Mouse (Mus musculus): ENCODE measurements around the gene Wdr90. TPM values are rescaled to one million over a fixed set of nuclear protein-coding genes. Genes with fewer than 3 reads are reported as not detected.
A peak's percentile ranks its signal among the peaks of the same experiment; 100 is the strongest.

Gene Wdr90
- polyA plus RNA-seq, 1 experiment from 2014 or later, result 10.2 TPM

DNA sequence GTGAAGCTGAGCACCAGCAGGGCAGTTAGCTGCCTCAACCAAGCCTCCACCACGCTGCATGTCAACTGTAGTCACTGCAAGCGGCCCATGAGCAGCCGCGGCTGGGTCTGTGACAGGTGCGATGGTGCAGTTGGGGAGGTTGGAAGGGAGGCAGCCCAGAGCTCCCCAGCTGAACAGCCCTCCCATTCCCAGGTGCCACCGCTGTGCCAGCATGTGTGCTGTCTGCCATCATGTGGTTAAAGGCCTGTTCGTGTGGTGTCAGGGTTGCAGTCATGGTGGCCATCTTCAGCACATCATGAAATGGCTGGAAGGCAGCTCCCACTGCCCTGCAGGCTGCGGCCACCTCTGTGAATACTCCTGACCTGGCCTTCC is 33.1 kb downstream of the Wdr90 start:
- Histone ChIP-seq H3K27ac (peak overlapping the region; percentile 78), H3K9ac (peak overlapping the region; percentile 81), H3K27me3 (no peaks in the 10 kb centered on the region), H3K36me3 (peaks cover 56% of the 10 kb centered on the region), H3K4me2 (peak overlapping the region; percentile 99), H3K4me1 (replicated peaks) (peaks cover 70% of the 10 kb centered on the region), H3K4me3 (replicated peaks) (peak overlapping the region; percentile 85), H3K9me3 (replicated peaks) (no peaks in the 10 kb centered on the region)
- DNase-seq, result no peak
- ATAC-seq (ENCODE audit: low read depth), result no peak
- 83% methylated on average over 8 of the region's 8 CpGs for WGBS (ENCODE audit: insufficient replicate concordance)

DNA sequence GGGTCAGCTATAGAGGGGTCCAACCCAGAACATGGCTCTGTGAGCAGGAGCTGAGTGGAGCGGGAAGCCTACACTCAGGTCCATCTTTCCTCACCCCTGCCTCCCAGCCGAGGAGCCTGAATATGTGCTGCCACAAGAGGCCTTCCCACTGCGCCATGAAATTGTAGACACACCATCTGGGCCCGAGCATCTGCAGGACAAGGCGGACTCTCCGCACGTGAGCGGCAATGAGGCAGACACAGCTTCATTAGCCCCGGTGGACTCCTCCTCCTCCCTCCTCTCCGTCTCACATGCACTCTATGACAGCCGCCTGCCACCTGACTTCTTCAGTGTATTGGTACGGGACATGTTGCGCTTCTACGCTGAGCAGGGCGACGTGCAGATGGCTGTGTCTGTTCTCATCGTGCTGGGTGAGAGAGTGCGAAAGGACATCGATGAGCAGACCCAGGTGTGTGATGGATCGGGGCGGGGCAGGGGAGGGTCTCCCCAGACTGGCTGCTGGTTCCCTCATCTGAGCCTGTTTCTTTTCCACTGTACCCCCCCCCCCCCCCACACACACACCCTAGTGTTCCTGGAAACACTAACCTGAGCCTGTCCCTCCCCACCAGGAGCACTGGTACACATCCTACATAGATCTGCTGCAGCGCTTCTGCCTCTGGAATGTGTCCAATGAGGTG is 33.6 kb downstream of the Wdr90 start:
- Histone ChIP-seq H3K27ac (peak overlapping the region; percentile 78; the same call in 1 of the 2 replicates), H3K4me3 (replicated peaks) (peak overlapping the region; percentile 85; the same call in 1 of the 2 replicates), H3K9ac (no peak overlapping the region; the same call in 1 of the 2 replicates), H3K4me1 (replicated peaks) (peaks cover 73% of the 10 kb centered on the region), H3K27me3 (0 out of 2 replicates have a peak, but pooled peaks cover under 1% of the 10 kb centered on the region), H3K36me3 (peaks cover 56% of the 10 kb centered on the region), H3K9me3 (replicated peaks) (no peaks in the 10 kb centered on the region), H3K4me2 (peak overlapping the region; percentile 99; the same call in 1 of the 2 replicates)
- DNase-seq (no peak), ATAC-seq (ENCODE audit: low read depth) (no peak)
- 85% methylated on average over 22 of the region's 22 CpGs for WGBS (ENCODE audit: insufficient replicate concordance)

DNA sequence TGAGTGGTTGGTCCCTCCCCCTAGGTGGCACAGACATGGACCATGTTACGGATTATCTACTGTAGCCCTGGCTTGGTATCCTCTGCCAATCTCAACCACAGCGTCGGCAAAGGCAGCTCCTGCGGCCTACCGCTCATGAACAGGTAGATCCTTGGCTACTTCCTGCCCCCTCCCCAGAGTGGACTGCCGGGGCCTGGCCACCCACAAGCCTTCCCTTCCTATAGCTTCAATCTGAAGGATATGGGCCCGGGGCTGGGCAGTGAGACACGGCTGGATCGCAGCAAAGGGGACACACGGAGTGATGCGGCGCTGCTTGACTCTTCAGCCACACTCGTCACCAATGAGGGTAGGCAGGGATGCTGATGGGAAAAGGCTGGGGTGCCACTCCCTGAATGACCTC is 34.3 kb downstream of the Wdr90 start:
- 88% methylated on average over 13 of the region's 13 CpGs for WGBS (ENCODE audit: insufficient replicate concordance)
- DNase-seq, result no peak
- H3K27me3 ChIP-seq, result peaks cover 7% of the 10 kb centered on the region
- H3K4me3 ChIP-seq (replicated peaks), result no peak overlapping the region
- no peak overlapping the region for H3K4me2 ChIP-seq
- peaks cover 56% of the 10 kb centered on the region for H3K36me3 ChIP-seq
- H3K9me3 ChIP-seq (replicated peaks), result no peaks in the 10 kb centered on the region
- H3K9ac ChIP-seq, result no peak overlapping the region
- no peak overlapping the region for H3K27ac ChIP-seq
- H3K4me1 ChIP-seq (replicated peaks), result peaks cover 72% of the 10 kb centered on the region
- no peak for ATAC-seq (ENCODE audit: low read depth)

DNA sequence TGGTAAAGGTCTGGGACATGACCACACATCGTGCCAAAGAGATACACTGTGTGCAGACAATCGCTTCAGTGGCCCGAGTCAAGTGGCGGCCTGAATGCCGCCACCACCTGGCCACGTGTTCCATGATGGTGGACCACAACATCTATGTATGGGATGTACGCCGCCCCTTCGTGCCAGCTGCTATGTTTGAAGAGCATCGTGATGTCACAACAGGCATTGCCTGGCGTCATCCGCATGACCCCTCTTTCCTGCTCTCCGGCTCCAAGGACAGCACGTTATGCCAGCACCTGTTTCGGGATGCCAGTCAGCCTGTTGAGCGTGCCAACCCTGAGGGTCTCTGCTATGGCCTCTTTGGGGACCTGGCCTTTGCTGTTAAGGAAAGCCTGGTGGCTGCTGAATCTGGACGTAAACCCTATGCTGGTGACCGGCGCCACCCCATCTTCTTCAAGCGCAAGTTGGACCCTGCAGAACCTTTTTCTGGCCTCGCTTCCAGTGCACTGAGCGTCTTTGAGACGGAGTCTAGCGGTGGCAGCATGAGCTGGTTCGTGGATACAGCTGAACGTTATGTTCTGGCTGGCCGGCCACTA is 35.2 kb downstream of the Wdr90 start:
- Histone ChIP-seq H3K36me3 (peaks cover 47% of the 10 kb centered on the region), H3K9me3 (replicated peaks) (no peaks in the 10 kb centered on the region), H3K27me3 (peaks cover 15% of the 10 kb centered on the region), H3K4me2 (no peak overlapping the region), H3K27ac (no peak overlapping the region; the same call in 1 of the 2 replicates), H3K4me1 (replicated peaks) (peaks cover 63% of the 10 kb centered on the region), H3K9ac (no peak overlapping the region), H3K4me3 (replicated peaks) (no peak overlapping the region)
- DNase-seq (no peak), ATAC-seq (ENCODE audit: low read depth) (no peak)
- WGBS (ENCODE audit: insufficient replicate concordance), result 86% methylated on average over 27 of the region's 27 CpGs

DNA sequence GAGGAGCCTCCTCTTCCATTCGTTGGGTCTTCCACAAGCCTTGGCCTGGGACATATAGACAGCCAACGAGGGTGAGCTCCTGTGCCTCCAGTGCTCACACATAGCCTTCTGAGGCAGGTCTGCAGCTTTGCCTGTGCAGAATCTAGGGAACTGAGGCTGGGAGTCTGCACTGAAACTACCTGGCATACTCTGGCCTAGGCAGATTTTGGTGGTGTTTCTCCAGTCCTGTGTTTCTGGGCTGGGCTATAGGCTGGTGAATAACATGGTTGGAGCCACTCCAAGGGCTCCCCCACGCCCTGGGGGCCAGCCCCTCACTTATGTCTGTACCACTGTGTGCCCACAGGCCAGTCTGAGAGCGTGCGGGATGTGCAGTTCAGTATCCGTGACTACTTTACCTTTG is 36.0 kb downstream of the Wdr90 start:
- Histone ChIP-seq H3K4me1 (replicated peaks) (peaks cover 55% of the 10 kb centered on the region), H3K27me3 (peaks cover 22% of the 10 kb centered on the region), H3K4me3 (replicated peaks) (peak overlapping the region; percentile 79), H3K36me3 (peaks cover 39% of the 10 kb centered on the region), H3K9me3 (replicated peaks) (no peaks in the 10 kb centered on the region), H3K9ac (peak overlapping the region; percentile 83), H3K27ac (no peak overlapping the region), H3K4me2 (peak overlapping the region; percentile 93)
- no peak for ATAC-seq (ENCODE audit: low read depth)
- no peak for DNase-seq
- 81% methylated on average over 6 of the region's 6 CpGs for WGBS (ENCODE audit: insufficient replicate concordance)

DNA sequence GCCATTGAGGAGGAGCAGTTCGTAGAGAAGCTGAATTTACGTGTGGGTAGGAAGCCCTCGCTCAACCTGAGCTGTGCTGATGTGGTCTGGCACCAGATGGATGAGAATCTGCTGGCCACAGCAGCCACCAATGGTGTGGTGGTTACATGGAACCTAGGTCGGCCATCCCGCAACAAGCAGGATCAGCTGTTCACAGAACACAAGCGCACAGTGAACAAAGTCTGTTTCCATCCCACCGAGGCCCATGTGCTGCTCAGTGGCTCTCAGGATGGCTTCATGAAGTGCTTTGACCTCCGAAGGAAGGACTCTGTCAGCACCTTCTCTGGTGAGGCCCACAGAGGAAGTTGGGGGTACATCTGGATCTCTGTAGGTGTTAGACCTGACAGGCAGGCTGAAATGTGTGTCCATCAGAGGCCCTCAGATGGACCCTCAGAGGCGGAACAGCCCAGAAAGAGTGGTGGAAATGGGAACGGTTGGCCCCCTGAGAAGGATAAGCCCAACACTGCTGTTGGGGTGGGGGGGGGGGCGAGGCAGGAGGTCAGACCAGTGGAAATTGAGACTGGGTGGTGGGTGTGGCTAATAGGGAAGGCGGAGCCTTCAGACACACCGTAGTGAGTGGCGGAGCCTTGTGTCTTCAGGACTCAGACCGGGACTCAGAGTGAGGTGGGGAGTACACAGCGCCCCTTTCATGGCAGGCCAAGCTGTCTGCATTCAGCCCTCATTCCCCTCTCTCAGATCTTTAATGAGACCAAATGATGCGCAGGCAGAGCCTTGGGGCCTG is 36.7 kb downstream of the Wdr90 start:
- H3K36me3 ChIP-seq, result peaks cover 32% of the 10 kb centered on the region
- H3K4me3 ChIP-seq (replicated peaks), result peak overlapping the region; percentile 79
- H3K4me1 ChIP-seq (replicated peaks), result peaks cover 50% of the 10 kb centered on the region
- peaks cover 30% of the 10 kb centered on the region for H3K27me3 ChIP-seq
- no peaks in the 10 kb centered on the region for H3K9me3 ChIP-seq (replicated peaks)
- DNase-seq (no peak), ATAC-seq (ENCODE audit: low read depth) (no peak)
- H3K9ac ChIP-seq, result peak overlapping the region; percentile 83
- WGBS (ENCODE audit: insufficient replicate concordance), result 53% methylated on average over 17 of the region's 17 CpGs
- H3K27ac ChIP-seq, result peak overlapping the region; percentile 81
- peak overlapping the region; percentile 93 for H3K4me2 ChIP-seq

DNA sequence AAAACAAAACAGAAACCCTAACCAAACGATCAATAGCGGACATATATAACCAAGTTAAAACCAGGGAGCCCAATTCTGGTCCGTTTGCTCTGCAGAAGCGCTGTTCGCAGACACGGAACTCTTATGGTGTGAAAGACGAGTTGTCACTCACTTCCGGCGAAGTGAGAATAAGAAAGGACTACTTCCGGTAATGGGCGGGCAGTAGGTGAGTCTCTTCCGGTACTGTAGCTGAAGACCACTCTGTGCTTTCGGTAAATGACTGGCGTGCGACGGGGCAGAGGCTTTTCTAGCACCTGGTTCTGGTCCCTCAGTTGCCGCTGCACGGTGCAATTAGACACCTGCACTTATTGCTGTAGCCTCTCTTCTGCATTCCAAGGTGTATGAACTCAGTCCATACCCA is 37.8 kb downstream of the Wdr90 start, which contains the start of gene Wdr24:
TSS of gene Wdr24 (plus strand) at position 176 of the 400 bp plus-strand sequence.
- peaks cover 31% of the 10 kb centered on the region for H3K36me3 ChIP-seq
- peak within 1 kb of the TSS; percentile 79 for H3K4me3 ChIP-seq (replicated peaks)
- WGBS (ENCODE audit: insufficient replicate concordance), result under 1% methylated on average over 18 of the region's 18 CpGs
- H3K4me2 ChIP-seq, result peak within 1 kb of the TSS; percentile 93
- peak within 1 kb of the TSS; percentile 81 for H3K27ac ChIP-seq
- peaks cover 41% of the 10 kb centered on the region for H3K27me3 ChIP-seq
- peak within 1 kb of the TSS; percentile 83 for H3K9ac ChIP-seq
- DNase-seq (peak; percentile 71), ATAC-seq (ENCODE audit: low read depth) (peak; percentile 62)
- H3K9me3 ChIP-seq (replicated peaks), result no peaks in the 10 kb centered on the region
- peaks cover 48% of the 10 kb centered on the region for H3K4me1 ChIP-seq (replicated peaks)

DNA sequence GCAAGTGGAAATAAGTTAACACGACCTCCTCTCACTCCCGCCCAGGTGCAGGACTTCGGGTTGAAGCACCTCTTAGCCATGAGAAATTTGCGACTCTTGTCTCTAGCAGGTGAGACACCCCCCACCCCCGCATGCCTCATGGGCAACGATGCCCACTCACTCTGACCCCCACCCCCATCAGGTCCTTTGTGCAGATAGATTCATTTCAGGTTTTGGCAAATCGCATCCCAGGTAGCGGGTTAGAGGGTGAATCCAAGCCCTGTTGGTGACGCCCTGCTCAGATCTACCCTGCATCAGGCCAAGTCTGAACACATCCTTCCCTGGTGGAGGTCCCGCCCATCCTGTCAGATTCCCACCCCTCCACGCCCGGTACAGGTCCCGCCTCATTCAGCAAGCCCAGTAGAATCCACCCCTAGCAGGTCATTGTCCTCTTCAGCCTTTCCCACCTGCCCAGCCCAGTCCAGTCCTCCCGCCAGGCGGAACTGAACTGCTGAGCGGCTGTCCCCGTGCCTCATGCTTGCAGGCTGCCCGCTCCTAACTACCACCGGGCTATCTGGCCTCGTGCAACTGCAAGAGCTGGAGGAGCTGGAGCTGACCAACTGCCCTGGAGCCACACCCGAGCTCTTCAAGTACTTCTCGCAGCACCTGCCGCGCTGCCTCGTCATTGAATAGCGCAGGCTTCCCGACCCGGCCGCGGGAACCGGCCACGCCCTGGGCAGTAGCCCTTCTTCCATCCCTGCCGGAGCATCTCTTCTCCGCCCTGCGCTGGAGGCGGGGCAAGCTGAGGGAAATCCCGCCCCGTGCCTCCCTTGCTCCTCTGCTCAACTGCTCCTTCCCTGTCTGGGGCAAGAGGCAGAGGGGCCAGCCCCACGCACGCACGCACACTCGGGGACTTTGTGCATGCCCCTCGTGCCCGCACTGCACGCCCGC is 42.2 kb downstream of the Wdr90 start:
- Histone ChIP-seq H3K4me1 (replicated peaks) (peaks cover 19% of the 10 kb centered on the region), H3K9ac (peak overlapping the region; percentile 22; the same call in 1 of the 2 replicates), H3K4me2 (peak overlapping the region; percentile 38), H3K27ac (no peak overlapping the region), H3K4me3 (replicated peaks) (peak overlapping the region; percentile 28), H3K9me3 (replicated peaks) (no peaks in the 10 kb centered on the region), H3K36me3 (no peaks in the 10 kb centered on the region), H3K27me3 (peaks cover 84% of the 10 kb centered on the region)
- ATAC-seq (ENCODE audit: low read depth) (peak; percentile 66), DNase-seq (no peak)
- WGBS (ENCODE audit: insufficient replicate concordance), result 7% methylated on average over 46 of the region's 46 CpGs

DNA sequence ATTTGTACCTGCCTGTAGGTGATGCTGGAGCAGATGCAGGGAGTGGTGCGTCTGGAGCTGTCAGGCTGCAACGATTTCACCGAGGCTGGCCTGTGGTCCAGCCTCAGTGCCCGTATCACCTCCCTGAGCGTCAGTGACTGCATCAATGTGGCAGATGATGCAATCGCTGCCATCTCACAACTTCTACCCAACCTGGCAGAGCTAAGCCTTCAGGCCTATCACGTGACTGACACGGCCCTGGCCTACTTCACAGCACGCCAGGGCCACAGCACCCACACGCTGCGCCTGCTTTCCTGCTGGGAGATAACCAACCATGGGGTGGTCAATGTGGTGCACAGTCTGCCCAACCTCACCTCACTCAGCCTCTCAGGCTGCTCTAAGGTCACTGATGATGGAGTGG is 43.6 kb downstream of the Wdr90 start:
- no peaks in the 10 kb centered on the region for H3K9me3 ChIP-seq (replicated peaks)
- ATAC-seq (ENCODE audit: low read depth) (no peak), DNase-seq (no peak)
- H3K4me1 ChIP-seq (replicated peaks), result peaks cover 11% of the 10 kb centered on the region
- no peak overlapping the region for H3K4me3 ChIP-seq (replicated peaks)
- no peak overlapping the region for H3K27ac ChIP-seq
- WGBS (ENCODE audit: insufficient replicate concordance), result 70% methylated on average over 11 of the region's 11 CpGs
- no peak overlapping the region for H3K9ac ChIP-seq
- no peaks in the 10 kb centered on the region for H3K36me3 ChIP-seq
- peaks cover 96% of the 10 kb centered on the region for H3K27me3 ChIP-seq
- H3K4me2 ChIP-seq, result no peak overlapping the region

DNA sequence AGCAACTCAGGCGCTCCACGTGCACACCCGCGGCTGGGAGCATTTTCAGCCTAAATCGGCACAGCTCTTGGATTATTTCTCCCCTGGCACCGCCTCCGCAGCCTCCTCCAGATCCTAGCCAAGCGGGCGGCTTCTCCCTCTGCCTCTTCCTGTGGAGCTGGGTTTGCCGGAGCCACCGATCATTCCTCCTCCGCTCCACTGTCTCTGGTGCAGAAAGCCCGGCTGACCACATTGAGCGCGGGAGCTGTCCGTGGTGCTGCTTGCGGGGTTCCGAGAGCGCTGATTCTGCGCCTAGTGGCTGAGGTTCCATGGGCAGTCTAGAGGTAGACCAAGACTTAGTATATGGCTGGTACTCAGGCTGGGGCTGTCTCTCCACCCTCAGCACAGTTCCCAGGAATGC is 47.8 kb downstream of the Wdr90 start:
- H3K9me3 ChIP-seq (replicated peaks), result no peaks in the 10 kb centered on the region
- ATAC-seq (ENCODE audit: low read depth), result peak; percentile 35; the same call in 1 of the 2 replicates
- 3% methylated on average over 20 of the region's 20 CpGs for WGBS (ENCODE audit: insufficient replicate concordance)

More for the DNA sequence above, 47.8 kb downstream of the Wdr90 start:
- DNase-seq, result peak; percentile 63
- Histone ChIP-seq H3K27me3 (peaks cover 98% of the 10 kb centered on the region), H3K9ac (no peak overlapping the region), H3K4me2 (no peak overlapping the region), H3K4me1 (replicated peaks) (peaks cover 13% of the 10 kb centered on the region), H3K27ac (no peak overlapping the region), H3K4me3 (replicated peaks) (no peak overlapping the region), H3K36me3 (no peaks in the 10 kb centered on the region)
